Mouse (Mus musculus): ENCODE measurements at regions not wholly inside any gene's neighbourhood (a gene's known extent, or its start where the extent isn't known, plus 50 kb on each side); places are given as distances from the start of the nearest gene placed in this dataset.

DNA sequence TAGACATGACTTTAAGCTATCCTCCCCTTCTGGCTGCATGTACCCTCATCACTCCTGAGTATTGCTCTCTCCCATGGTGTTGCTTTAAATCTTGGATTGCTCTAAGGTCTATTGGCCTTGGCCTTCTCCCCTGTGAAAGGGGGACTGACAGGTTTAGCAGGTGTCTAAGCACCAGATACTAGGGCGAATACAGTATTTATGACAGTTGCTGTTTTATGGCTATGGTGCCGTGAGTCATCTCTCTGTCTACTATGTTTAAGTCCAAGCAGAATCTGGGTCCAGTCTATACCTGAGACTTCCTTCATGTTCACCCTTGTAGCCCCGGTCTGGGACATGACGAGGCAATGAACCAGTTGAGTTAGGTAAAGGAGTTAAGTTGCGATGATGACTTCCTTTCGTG, 212.3 kb upstream of the Id2 start:
- TF ChIP-seq POLR2A (IDR thresholded peaks at IDR 0.05; ENCODE audit: borderline replicate concordance, low read depth, low read length) (no peak), CTCF (IDR thresholded peaks at IDR 0.05; ENCODE audit: low read depth, low read length) (no peak)

All from bone marrow macrophage, adult 2 months (primary cell).